Mouse (Mus musculus) layer of hippocampus, adult 9-11 months (tissue): ENCODE results near the gene Pik3r6.

Source experiments
- DNase-seq: peaks from one replicate; pipeline ENCODE4 v3.0.0; 2022

Pik3r6 gene

DNA sequence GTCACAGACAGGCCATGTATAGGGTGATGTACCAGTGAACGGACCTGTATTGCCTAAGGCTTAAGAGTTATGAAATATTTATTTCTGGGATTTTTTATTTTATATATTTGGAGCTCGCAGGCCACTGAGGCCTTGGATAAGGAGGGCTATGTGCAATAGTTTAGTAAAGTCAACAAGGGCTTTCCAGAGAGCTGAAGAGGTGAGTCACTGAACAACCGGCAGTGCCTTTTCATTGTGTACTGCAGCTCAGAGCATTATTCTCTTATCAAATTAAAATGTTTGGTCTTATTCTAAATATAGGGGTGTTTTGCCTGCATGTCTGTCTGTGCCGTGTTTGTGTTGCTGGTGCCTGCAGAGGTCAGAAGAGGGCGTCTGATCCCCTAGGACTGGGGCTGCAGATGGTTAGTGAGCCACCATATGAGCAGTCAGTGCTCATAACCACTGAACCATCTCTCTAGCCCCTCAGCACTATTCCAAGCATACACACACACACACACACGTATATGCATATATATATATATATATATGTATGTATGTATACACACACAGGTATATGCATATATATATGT, 14.5 kb upstream of the Pik3r6 start:
- no peak for DNase-seq

DNA sequence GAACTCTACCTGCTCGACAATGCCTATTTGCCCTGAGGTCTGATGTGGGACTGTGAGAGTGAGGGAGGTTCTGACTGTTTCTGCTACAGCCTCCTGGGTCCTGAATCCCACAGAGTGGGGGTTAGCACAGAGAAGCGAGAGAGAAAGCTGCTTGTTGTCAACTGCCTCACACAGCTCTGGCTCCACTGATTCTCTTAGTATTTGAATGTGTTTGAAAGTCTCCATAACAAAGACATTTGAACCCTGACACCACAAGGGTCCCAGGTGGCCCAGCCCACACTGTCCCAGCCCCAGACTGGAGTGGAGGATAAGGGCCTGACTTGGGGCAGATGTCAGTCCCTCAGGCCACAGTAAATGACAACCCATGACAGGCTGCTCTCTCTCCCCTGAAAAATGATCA, 13.6 kb upstream of the Pik3r6 start:
- DNase-seq, result no peak

DNA sequence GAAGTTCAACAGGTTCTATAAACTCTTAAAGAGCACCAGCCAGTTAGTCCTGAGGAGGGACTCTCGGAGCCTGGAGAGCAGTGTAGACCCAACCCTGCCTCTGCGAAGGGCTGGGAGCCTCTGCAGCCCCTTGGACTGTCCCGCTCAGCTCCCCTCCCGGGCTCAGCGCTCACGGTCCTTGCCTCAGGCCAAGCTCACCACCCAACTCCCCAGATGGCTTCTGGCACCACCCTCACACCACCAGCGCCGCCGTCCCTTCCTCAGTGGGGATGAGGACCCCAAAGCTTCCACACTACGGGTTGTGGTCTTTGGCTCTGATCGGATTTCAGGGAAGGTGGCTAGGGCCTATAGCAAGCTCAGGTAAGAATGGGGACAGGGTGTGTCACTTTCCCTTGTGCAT, 10.2 kb upstream of the Pik3r6 start:
- DNase-seq, result no peak

DNA sequence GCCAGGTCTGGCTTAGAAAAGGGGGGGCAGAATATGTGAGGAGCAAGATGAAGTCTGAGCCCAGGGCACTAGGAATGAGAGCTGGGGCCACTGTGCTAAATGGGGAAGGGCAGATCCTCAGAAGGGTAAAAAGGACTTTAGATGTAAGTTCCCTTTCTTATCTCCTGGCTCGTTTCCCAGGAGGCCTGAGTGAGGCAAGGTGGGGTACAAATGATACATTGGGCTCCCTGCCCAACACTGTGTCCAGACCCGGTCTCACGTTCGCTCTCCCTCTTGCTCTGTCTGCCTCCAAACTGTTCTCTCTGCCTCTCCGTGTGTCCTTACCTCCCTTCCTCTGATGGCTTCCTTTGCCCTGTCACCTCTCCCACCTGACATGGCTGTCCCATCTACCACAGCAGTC, 9.1 kb upstream of the Pik3r6 start:
- DNase-seq, result no peak

DNA sequence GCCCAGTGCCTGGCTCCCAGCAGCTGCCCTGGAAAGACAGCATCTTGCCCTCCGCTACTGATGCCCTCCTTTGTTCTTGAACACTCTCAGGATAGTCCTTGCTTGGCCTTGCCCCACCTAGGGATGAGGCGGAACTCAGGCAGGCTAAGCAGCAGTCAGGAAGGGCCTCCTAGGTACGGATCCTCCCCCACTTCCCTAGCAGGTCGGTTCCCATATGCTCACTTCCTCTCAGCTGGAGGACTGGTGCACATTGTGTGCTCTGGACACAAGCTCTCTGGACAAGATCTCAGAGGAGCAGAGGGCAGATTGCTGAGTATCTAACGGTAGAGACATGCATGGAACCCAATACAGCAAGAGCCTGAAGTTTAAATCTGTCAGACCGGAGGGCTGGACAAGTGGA, 5.7 kb upstream of the Pik3r6 start:
- no peak for DNase-seq

GRCm38 (mm10) chr11:68498517-68498916, 4.3 kb upstream of the Pik3r6 start:
- no peak for DNase-seq

GRCm38 (mm10) chr11:68498999-68499699, 3.7 kb upstream of the Pik3r6 start:
- no peak for DNase-seq

GRCm38 (mm10) chr11:68500949-68501350, 1.9 kb upstream of the Pik3r6 start:
- no peak for DNase-seq

- no peak for DNase-seq
These were observed 411 bp upstream of the Pik3r6 start for GRCm38 (mm10) chr11:68502408-68502807.

GRCm38 (mm10) chr11:68504913-68505312, 2.1 kb downstream of the Pik3r6 start:
- no peak for DNase-seq

DNA sequence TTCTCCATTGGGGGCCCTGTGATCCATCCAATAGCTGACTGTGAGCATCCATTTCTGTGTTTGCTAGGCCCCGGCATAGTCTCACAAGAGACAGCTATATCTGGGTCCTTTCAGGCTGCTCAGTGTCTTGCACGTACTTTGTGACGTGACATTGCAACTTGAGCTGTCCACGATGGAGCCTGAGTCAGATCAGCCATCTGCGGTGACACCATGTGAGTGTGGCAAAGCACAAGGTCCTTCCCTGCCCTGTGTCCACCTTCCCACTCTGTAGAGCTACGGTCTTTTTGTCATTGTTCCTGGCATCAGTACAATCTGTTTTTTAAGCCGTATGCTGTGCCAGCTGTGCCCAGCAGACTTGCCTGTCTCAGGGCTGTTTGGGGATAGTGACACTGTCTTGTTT, 4.4 kb downstream of the Pik3r6 start:
- DNase-seq, result no peak

- no peak for DNase-seq
These were observed 5.8 kb downstream of the Pik3r6 start for GRCm38 (mm10) chr11:68508619-68509018.

- no peak for DNase-seq
These were observed 6.4 kb downstream of the Pik3r6 start for GRCm38 (mm10) chr11:68509194-68509593.

DNA sequence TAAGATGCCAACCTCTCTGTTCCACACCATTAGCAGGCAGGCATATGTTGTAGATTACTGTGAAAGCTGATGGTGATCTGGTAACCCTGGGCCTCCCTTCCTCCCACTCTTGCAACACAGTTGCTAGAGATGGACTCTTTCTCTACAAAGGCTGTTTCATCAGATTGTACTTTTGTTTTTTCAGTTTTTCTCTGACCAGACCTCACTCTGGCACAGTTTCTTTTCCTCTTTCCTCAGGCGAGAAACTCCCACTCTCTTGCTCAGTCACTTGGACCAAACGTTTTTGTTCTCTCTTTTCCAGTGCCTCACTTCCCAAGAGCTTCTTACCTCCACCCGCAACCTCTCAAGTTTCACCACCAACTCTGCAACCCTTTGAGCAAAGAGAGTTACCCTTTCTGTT, 11.2 kb downstream of the Pik3r6 start:
- DNase-seq, result no peak

DNA sequence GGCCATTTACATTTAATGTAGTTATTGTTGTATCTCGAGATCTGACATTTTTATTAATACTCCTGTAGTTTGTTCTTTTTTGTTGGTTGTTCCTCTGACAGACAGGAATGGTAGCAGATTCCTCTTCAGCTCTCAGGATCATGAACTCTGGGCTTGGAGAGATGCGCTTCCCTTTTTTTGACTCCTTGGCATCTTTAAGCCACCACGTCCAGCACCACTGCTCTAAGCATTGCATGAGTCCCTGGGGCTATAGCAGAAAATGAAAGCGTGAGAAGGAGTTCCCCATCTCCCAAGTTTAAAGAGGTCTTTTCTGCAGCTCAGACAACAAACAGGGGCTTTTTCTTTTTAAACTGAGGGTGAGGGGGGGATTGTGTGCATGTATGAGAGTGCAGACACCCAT, 16.5 kb downstream of the Pik3r6 start:
- no peak for DNase-seq

- DNase-seq, result no peak
These were observed 17.0 kb downstream of the Pik3r6 start for GRCm38 (mm10) chr11:68519815-68520214.

DNA sequence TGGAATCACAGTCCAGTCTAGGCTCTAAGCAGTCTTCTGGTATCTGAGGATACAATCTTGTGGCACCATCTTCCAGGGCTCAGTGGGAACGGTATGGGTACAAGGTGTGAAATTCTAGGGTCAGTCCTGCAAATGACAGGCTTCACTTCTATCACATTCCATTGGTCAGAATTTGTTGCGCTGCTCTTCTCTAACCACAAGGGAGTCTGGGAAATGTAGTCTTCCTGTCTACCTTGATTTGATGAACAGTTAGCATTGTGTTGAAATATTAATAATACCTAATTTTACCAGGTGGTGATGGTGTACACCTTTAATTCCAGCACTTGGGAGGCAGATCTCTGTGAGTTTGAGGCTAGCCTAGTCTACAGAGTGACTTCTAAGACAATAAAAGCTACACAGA, 17.6 kb downstream of the Pik3r6 start:
- DNase-seq, result no peak

- DNase-seq, result no peak
These were observed 18.5 kb downstream of the Pik3r6 start for GRCm38 (mm10) chr11:68521352-68521751.

DNA sequence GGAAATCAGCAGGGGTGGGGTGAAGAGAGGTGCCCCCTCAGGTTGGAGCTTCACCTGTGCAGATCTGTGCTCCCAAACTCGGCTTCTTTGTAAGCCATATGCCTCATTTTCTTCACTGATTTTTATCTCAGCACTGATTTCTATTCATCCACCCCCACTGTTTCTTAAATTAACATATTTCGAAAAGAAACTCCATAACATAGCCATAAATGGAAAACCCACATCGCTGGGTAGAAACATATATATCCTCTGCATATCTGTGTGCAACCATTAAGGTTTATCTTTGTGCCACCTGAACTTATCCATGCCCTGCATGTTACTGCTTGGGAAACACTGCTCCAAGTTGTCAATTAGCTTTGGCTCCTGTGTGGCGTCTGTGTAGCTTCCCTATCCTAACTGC, 23.6 kb downstream of the Pik3r6 start:
- no peak for DNase-seq

GRCm38 (mm10) chr11:68531066-68531806, 28.4 kb downstream of the Pik3r6 start:
- peak; percentile 73 for DNase-seq

DNA sequence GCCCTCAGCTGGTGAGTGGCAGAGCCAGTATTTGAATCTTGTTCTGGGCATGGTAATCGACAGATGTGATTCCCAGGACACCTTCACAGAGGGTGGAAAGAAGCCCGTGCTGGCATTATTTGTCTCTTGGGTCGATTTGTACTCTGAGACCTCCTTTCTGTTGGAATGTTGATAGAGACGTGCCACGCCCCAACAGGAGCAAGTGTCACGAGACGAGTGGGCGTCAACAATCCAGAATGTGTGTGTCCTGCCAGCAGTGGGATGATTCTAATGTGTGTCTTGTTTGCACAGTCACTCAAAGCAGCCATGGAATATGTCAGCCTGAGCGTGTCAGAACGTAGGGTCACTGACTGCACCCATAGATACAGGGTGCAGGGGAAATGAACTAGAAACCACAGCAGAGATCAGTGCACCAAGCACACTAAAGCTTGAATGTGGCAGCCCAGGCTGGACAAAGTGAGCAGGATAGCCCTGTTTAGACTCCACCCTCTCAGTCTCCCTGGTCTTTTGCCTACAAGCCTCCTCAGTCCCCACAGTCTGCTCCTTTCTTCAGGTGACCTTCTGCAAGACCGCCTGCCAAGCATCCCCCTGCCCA, 29.2 kb downstream of the Pik3r6 start:
- no peak for DNase-seq

GRCm38 (mm10) chr11:68532773-68533172, 30.0 kb downstream of the Pik3r6 start:
- no peak for DNase-seq

GRCm38 (mm10) chr11:68533971-68534475, 31.2 kb downstream of the Pik3r6 start:
- no peak for DNase-seq

DNA sequence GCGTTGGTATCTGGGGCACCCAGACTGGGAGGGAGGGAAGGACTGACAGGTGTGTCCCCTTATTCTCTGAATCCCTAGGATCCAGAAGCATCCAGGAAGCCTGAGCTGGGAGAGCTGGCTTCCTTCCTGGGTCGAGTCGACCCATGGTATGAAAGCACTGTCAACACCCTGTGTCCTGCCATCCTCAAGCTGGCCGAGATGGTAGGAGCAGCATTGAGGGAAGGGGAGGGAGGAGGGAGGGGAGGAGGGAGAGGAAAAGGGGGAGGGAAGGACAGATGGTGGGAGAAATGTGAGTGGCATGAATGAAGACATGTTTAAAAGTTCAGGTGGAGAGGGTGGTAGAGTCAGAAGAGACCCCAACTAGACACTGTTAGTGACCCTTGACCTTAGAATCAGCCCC, 33.2 kb downstream of the Pik3r6 start:
- no peak for DNase-seq
